Mouse (Mus musculus): ENCODE results near the gene Slc41a2. TPM values are rescaled to one million over a fixed set of nuclear protein-coding genes. Genes with fewer than 3 reads are reported as not detected.
A peak's percentile ranks its signal among the peaks of the same experiment; 100 is the strongest.

The Slc41a2 gene
- total RNA-seq (2014; rRNA removed; ENCODE audit: low replicate concordance) (0.43 and 5.6 TPM in 2 replicates), polyA plus RNA-seq (2015; fragmentation: Nextera tagmentation; extraction: Ambion mirVana) (0.45 and 0.49 TPM in 2 replicates)

GRCm38 (mm10) chr10:83337159-83337951 is at the start of gene Slc41a2:
Slc41a2 (minus strand) TSS chr10:83337882.
- peaks cover 55% of the 10 kb centered on the region for H3K27me3 ChIP-seq (ENCODE audit: control insufficient read depth, insufficient read depth, low read length)
- no peaks in the 10 kb centered on the region for H3K4me1 ChIP-seq (ENCODE audit: control insufficient read depth, insufficient read depth)
- peak within 1 kb of the TSS; percentile 56 for H3K4me3 ChIP-seq (ENCODE audit: low read depth, low read length)
- no peak within 1 kb of the TSS for H3K27ac ChIP-seq (ENCODE audit: low read depth)
- TF ChIP-seq CTCF (IDR thresholded peaks at IDR 0.05; ENCODE audit: low read depth) (no peak), EP300 (IDR thresholded peaks at IDR 0.05; ENCODE audit: low read depth) (no peak)
- DNase-seq (ENCODE audit: low spot score) (no peak), ATAC-seq (ENCODE audit: insufficient read depth, low read depth) (peak; percentile 63)
- peak within 1 kb of the TSS; percentile 91 for H3K4me2 ChIP-seq (ENCODE audit: low read depth, low read length)
- peak within 1 kb of the TSS; percentile 54 for H3K9ac ChIP-seq (replicated peaks; ENCODE audit: low read depth, low read length)
- H3K36me3 ChIP-seq (replicated peaks; ENCODE audit: control insufficient read depth, insufficient read depth, low read length) = no peaks in the 10 kb centered on the region
- 0 out of 2 replicates have a peak, but pooled peaks cover 2% of the 10 kb centered on the region for H3K9me3 ChIP-seq (replicated peaks; ENCODE audit: control insufficient read depth, low read length)
- under 1% methylated on average over 95 of the region's 102 CpGs for WGBS

- no peak overlapping the region for H3K4me2 ChIP-seq (ENCODE audit: low read depth, low read length)
- no peaks in the 10 kb centered on the region for H3K4me1 ChIP-seq (ENCODE audit: control insufficient read depth, insufficient read depth)
- no peaks in the 10 kb centered on the region for H3K9me3 ChIP-seq (replicated peaks; ENCODE audit: control insufficient read depth, low read length)
- no peaks in the 10 kb centered on the region for H3K36me3 ChIP-seq (replicated peaks; ENCODE audit: control insufficient read depth, insufficient read depth, low read length)
- H3K4me3 ChIP-seq (ENCODE audit: low read depth, low read length) = no peak overlapping the region
- no peak overlapping the region for H3K27ac ChIP-seq (ENCODE audit: low read depth)
- 94% methylated on average over 7 of the region's 7 CpGs for WGBS
- H3K9ac ChIP-seq (replicated peaks; ENCODE audit: low read depth, low read length) = no peak overlapping the region
- H3K27me3 ChIP-seq (ENCODE audit: control insufficient read depth, insufficient read depth, low read length) = no peaks in the 10 kb centered on the region
- ATAC-seq (ENCODE audit: insufficient read depth, low read depth) (no peak), DNase-seq (ENCODE audit: low spot score) (no peak)
- TF ChIP-seq EP300 (IDR thresholded peaks at IDR 0.05; ENCODE audit: low read depth) (no peak), CTCF (IDR thresholded peaks at IDR 0.05; ENCODE audit: low read depth) (no peak)
Measured at GRCm38 (mm10) chr10:83385330-83385910, 47.7 kb upstream of the Slc41a2 start.

- H3K4me3 ChIP-seq (ENCODE audit: low read depth, low read length) = no peak overlapping the region
- H3K4me1 ChIP-seq (ENCODE audit: control insufficient read depth, insufficient read depth) = no peaks in the 10 kb centered on the region
- no peaks in the 10 kb centered on the region for H3K27me3 ChIP-seq (ENCODE audit: control insufficient read depth, insufficient read depth, low read length)
- no peaks in the 10 kb centered on the region for H3K36me3 ChIP-seq (replicated peaks; ENCODE audit: control insufficient read depth, insufficient read depth, low read length)
- TF ChIP-seq CTCF (IDR thresholded peaks at IDR 0.05; ENCODE audit: low read depth) = no peak
- no peak for TF ChIP-seq EP300 (IDR thresholded peaks at IDR 0.05; ENCODE audit: low read depth)
- WGBS = 87% methylated on average over 8 of the region's 8 CpGs
- ATAC-seq (ENCODE audit: insufficient read depth, low read depth) = no peak
- H3K27ac ChIP-seq (ENCODE audit: low read depth) = no peak overlapping the region
- H3K9ac ChIP-seq (replicated peaks; ENCODE audit: low read depth, low read length) = no peak overlapping the region
- no peaks in the 10 kb centered on the region for H3K9me3 ChIP-seq (replicated peaks; ENCODE audit: control insufficient read depth, low read length)
- no peak overlapping the region for H3K4me2 ChIP-seq (ENCODE audit: low read depth, low read length)
- no peak for DNase-seq (ENCODE audit: low spot score)
Measured at GRCm38 (mm10) chr10:83384456-83385215, 47.0 kb upstream of the Slc41a2 start.

- H3K4me1 ChIP-seq (ENCODE audit: control insufficient read depth, insufficient read depth) = no peaks in the 10 kb centered on the region
- no peaks in the 10 kb centered on the region for H3K27me3 ChIP-seq (ENCODE audit: control insufficient read depth, insufficient read depth, low read length)
- no peak overlapping the region for H3K4me2 ChIP-seq (ENCODE audit: low read depth, low read length)
- no peaks in the 10 kb centered on the region for H3K36me3 ChIP-seq (replicated peaks; ENCODE audit: control insufficient read depth, insufficient read depth, low read length)
- 81% methylated on average over 13 of the region's 13 CpGs for WGBS
- no peak overlapping the region for H3K9ac ChIP-seq (replicated peaks; ENCODE audit: low read depth, low read length)
- no peak overlapping the region for H3K27ac ChIP-seq (ENCODE audit: low read depth)
- H3K9me3 ChIP-seq (replicated peaks; ENCODE audit: control insufficient read depth, low read length) = no peaks in the 10 kb centered on the region
- DNase-seq (ENCODE audit: low spot score) = no peak
- TF ChIP-seq EP300 (IDR thresholded peaks at IDR 0.05; ENCODE audit: low read depth) (no peak), CTCF (IDR thresholded peaks at IDR 0.05; ENCODE audit: low read depth) (no peak)
- H3K4me3 ChIP-seq (ENCODE audit: low read depth, low read length) = no peak overlapping the region
- ATAC-seq (ENCODE audit: insufficient read depth, low read depth) = no peak
Measured at GRCm38 (mm10) chr10:83383863-83384262, 46.2 kb upstream of the Slc41a2 start.

GRCm38 (mm10) chr10:83382988-83383387 is 45.3 kb upstream of the Slc41a2 start:
- no peak overlapping the region for H3K4me2 ChIP-seq (ENCODE audit: low read depth, low read length)
- H3K27ac ChIP-seq (ENCODE audit: low read depth) = no peak overlapping the region
- 46% methylated on average over 2 of the region's 2 CpGs for WGBS
- no peak overlapping the region for H3K4me3 ChIP-seq (ENCODE audit: low read depth, low read length)
- H3K4me1 ChIP-seq (ENCODE audit: control insufficient read depth, insufficient read depth) = peaks cover 5% of the 10 kb centered on the region; the same call in 1 of the 2 replicates
- H3K36me3 ChIP-seq (replicated peaks; ENCODE audit: control insufficient read depth, insufficient read depth, low read length) = no peaks in the 10 kb centered on the region
- no peak for DNase-seq (ENCODE audit: low spot score)
- ATAC-seq (ENCODE audit: insufficient read depth, low read depth) = no peak
- H3K9ac ChIP-seq (replicated peaks; ENCODE audit: low read depth, low read length) = no peak overlapping the region
- no peaks in the 10 kb centered on the region for H3K27me3 ChIP-seq (ENCODE audit: control insufficient read depth, insufficient read depth, low read length)
- H3K9me3 ChIP-seq (replicated peaks; ENCODE audit: control insufficient read depth, low read length) = no peaks in the 10 kb centered on the region
- TF ChIP-seq EP300 (IDR thresholded peaks at IDR 0.05; ENCODE audit: low read depth) (no peak), CTCF (IDR thresholded peaks at IDR 0.05; ENCODE audit: low read depth) (no peak)
